Mouse (Mus musculus) kidney, adult 2 months (tissue): ENCODE measurements around the gene Phykpl.

ENCODE experiments used
- CTCF ChIP-seq: fragments of 200-500 bp; conservative IDR thresholded peaks from 2 replicates; pipeline ENCODE4 v1.5.1; 2011; ENCODE audit warnings: low read depth, mild to moderate bottlenecking, control low read depth, low read length, moderate library complexity, mixed read lengths; ENCODE audit not compliant: insufficient read depth, insufficient read length
- POLR2A ChIP-seq: fragments of 200-500 bp; IDR thresholded peaks from one replicate; pipeline ENCODE4 v1.6.1; 2011; ENCODE audit warnings: low read depth, low read length, control low read depth

DNA sequence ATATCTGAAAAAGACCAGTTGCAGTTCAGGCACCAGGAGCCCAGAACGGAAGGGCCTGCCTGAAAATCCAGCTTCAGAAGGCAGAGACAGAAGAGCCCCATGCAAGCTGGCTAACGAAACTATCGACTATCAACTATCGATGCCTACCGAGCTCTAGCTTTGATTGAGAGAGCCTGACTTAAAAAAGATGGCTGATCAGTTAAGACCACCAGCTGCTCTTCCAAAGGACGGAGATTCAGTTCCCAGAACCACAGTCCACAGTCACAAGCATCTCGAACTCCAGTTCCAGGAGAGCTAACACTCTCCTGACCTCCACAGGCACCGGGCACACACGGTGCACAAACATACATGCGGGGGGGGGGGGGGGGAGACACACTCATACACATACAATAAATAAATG lies 30.0 kb upstream of the Phykpl start:
- TF ChIP-seq CTCF (no peak), POLR2A (no peak)
